Mouse (Mus musculus): ENCODE results near the gene E330017A01Rik. TPM values are rescaled to one million over a fixed set of nuclear protein-coding genes. Genes with fewer than 3 reads are reported as not detected.

The E330017A01Rik gene
- polyA plus RNA-seq, 1 experiment, result 0.09 TPM

DNA sequence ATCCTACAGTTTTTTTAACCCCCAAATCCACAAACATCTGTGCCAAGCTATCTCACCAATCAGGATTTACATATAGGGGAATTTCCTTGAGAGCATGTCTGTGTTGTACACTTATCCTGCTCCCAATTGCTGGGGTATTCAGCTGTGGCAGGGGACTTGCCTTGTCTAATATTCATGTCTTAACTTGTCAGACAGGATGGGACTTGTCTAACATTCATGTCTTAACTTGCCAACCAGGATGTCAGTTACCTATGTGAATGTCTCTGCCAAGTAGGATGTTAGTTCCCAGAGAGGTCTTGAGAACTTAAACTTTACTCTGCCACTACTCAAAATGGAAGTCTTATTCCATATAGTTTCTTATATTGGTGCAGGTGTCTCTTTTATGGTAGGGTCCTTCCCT is 49.1 kb downstream of the E330017A01Rik start:
- TF ChIP-seq POLR2A (IDR thresholded peaks at IDR 0.05; ENCODE audit: control insufficient read depth, low read depth, low read length) (no peak), CTCF (IDR thresholded peaks at IDR 0.05; ENCODE audit: control insufficient read depth, insufficient read depth, insufficient replicate concordance, low read depth, low read length) (no peak)
- no peaks in the 10 kb centered on the region for H3K36me3 ChIP-seq (ENCODE audit: control insufficient read depth, insufficient read depth, low read length)
- H3K4me3 ChIP-seq (ENCODE audit: control insufficient read depth, low read depth, low read length), result no peak overlapping the region
- no peaks in the 10 kb centered on the region for H3K4me1 ChIP-seq (ENCODE audit: control insufficient read depth, insufficient read depth, low read length)
- H3K27ac ChIP-seq (ENCODE audit: control insufficient read depth, insufficient read depth, low read depth, low read length), result no peak overlapping the region
- H3K27me3 ChIP-seq (ENCODE audit: control insufficient read depth, insufficient read depth, low read length), result no peaks in the 10 kb centered on the region

Other genes with a start within 250 kb of the E330017A01Rik start
- 19.6 and 24.4 TPM in 2 replicates for gene Dcbld2, start 230.3 kb downstream of the E330017A01Rik start, polyA plus RNA-seq (2012; rRNA removed)
- gene St3gal6, start 114.5 kb downstream of the E330017A01Rik start, polyA plus RNA-seq (2012; rRNA removed), result 24.2 and 27.0 TPM in 2 replicates
- not detected in 2 replicates for gene Gm813, start 21.8 kb downstream of the E330017A01Rik start, polyA plus RNA-seq (2012; rRNA removed)
- gene Cpox, start 31.6 kb upstream of the E330017A01Rik start, polyA plus RNA-seq (2012; rRNA removed), result 2.1 and 2.2 TPM in 2 replicates
- gene Gpr15, start 80.3 kb upstream of the E330017A01Rik start, polyA plus RNA-seq (2012; rRNA removed), result 3.8 and 4.2 TPM in 2 replicates
- 50.2 and 50.5 TPM in 2 replicates for gene Cldnd1, start 89.2 kb upstream of the E330017A01Rik start, polyA plus RNA-seq (2012; rRNA removed)
- not detected in 2 replicates for gene Olfr172, start 124.4 kb upstream of the E330017A01Rik start, polyA plus RNA-seq (2012; rRNA removed)
- gene Olfr173, start 161.5 kb upstream of the E330017A01Rik start, polyA plus RNA-seq (2012; rRNA removed), result not detected in 2 replicates
- not detected in 2 replicates for gene Olfr175-ps1, start 188.0 kb upstream of the E330017A01Rik start, polyA plus RNA-seq (2012; rRNA removed)
- not detected in 2 replicates for gene Olfr177, start 236.0 kb upstream of the E330017A01Rik start, polyA plus RNA-seq (2012; rRNA removed)